ENCODE assay signal across 7 mouse cellular contexts in the genomic region with DNA sequence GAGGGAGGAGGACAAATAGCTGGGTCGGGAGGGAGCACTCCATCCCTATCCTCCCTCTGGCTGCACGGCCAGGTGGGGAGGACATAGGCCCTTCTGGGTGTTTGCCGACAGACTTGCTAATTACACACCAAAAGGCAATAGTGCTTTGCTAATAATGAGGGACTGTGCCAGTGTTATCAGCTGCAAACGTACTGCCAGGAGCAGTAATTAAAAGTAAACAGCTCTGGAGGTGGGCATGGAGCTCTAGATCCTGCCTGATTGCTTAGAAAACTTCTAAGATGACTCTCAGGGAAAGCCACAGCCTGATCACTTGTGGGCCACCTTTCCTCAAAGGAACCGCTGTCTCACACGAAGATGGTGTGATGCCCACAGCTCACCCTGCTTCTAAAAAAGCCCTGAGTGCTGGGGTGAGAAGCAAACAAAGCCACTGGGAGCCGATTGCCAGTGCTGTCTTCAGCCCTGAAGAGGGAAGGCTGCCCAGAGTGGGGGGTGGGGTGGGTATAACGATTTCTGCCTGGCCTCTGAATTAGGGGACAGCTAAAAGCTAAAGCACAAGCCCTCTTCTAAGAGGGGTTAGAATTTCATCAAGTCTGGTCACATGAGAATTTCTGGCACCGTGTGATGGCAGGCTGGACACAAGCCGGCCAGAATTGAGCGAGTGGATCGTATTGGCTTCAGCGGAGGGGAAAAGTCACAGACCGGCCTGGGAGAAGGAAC.
DNase-seq lines count a peak whose midpoint lies in the region; ATAC-seq lines count a peak whose summit lies in the region.

No protein-coding gene starts in this region.

- H3K27me3 ChIP-seq in lung, embryonic 15.5 days = no peaks in the 10 kb centered on the region
- H3K27me3 ChIP-seq in forebrain, embryonic 10.5 days (ENCODE audit: poor library complexity, severe bottlenecking) = 0 out of 2 replicates have a peak, but pooled peaks cover 3% of the 10 kb centered on the region
- H3K27me3 ChIP-seq in midbrain, embryonic 15.5 days (replicated peaks) = no peaks in the 10 kb centered on the region

- H3K4me3 ChIP-seq in lung, embryonic 15.5 days = peak overlapping the region; percentile 9; the same call in 1 of the 2 replicates
- H3K4me3 ChIP-seq in forebrain, embryonic 10.5 days = peak overlapping the region; percentile 24; the same call in 1 of the 2 replicates
- no peak overlapping the region for H3K4me3 ChIP-seq in midbrain, embryonic 15.5 days

- intact Hi-C loops in heart, postnatal 10 days (cut with DNase I) = no loop called here

- WGBS in lung, embryonic 15.5 days = 23% methylated on average over 14 of the region's 14 CpGs
- 17% methylated on average over 14 of the region's 14 CpGs for WGBS in forebrain, embryonic 10.5 days
- 19% methylated on average over 14 of the region's 14 CpGs for WGBS in midbrain, embryonic 15.5 days

- peak overlapping the region; percentile 33 for H3K4me2 ChIP-seq in lung, embryonic 15.5 days
- H3K4me2 ChIP-seq in midbrain, embryonic 15.5 days = peak overlapping the region; percentile 14

- no peaks in the 10 kb centered on the region for H3K9me3 ChIP-seq in lung, embryonic 15.5 days
- no peaks in the 10 kb centered on the region for H3K9me3 ChIP-seq in forebrain, embryonic 10.5 days
- no peaks in the 10 kb centered on the region for H3K9me3 ChIP-seq in midbrain, embryonic 15.5 days

- no peaks in the 10 kb centered on the region for H3K36me3 ChIP-seq in lung, embryonic 15.5 days
- no peaks in the 10 kb centered on the region for H3K36me3 ChIP-seq in forebrain, embryonic 10.5 days (replicated peaks)
- no peaks in the 10 kb centered on the region for H3K36me3 ChIP-seq in midbrain, embryonic 15.5 days (replicated peaks)

- no peak overlapping the region for H3K9ac ChIP-seq in lung, embryonic 15.5 days
- no peak overlapping the region for H3K9ac ChIP-seq in midbrain, embryonic 15.5 days

- no peak overlapping the region for H3K27ac ChIP-seq in lung, embryonic 15.5 days
- H3K27ac ChIP-seq in forebrain, embryonic 10.5 days = peak overlapping the region; percentile 69
- H3K27ac ChIP-seq in midbrain, embryonic 15.5 days = peak overlapping the region; percentile 51

- peak; percentile 74; the same call in 1 of the 2 replicates for ATAC-seq in lung, embryonic 15.5 days (ENCODE audit: borderline replicate concordance, extremely low read depth, low FRiP score, low TSS enrichment)
- peak; percentile 24; the same call in 1 of the 2 replicates for ATAC-seq in midbrain, embryonic 15.5 days (replicated peaks)

- H3K4me1 ChIP-seq in lung, embryonic 15.5 days = peaks cover 39% of the 10 kb centered on the region
- peaks cover 83% of the 10 kb centered on the region for H3K4me1 ChIP-seq in forebrain, embryonic 10.5 days
- H3K4me1 ChIP-seq in midbrain, embryonic 15.5 days = peaks cover 47% of the 10 kb centered on the region

- DNase-seq in lung, postnatal 36 days = no peak
- DNase-seq in forebrain, embryonic 10.5 days (ENCODE audit: extremely low spot score, low spot score) = no peak
- DNase-seq in heart, postnatal 10 days = peak; percentile 33 to 55
- DNase-seq in thymus, adult 18-20 months = no peak
- no peak for DNase-seq in ovary, postnatal 14 days (ENCODE audit: low spot score)

Comparison
In these comparisons a context has a peak if more than half of its experiments do, and no peak if none do; other contexts are left out.
1. DNase-seq: peak in heart, postnatal 10 days (2 of 2); none in lung, postnatal 36 days (single experiment), forebrain, embryonic 10.5 days (single experiment), thymus, adult 18-20 months (0 of 2) and ovary, postnatal 14 days (single experiment).